Mouse (Mus musculus): Measurements from ENCODE around the gene Zbtb49. TPM values are rescaled to one million over a fixed set of nuclear protein-coding genes. Genes with fewer than 3 reads are reported as not detected.

The Zbtb49 gene
- polyA plus RNA-seq, 1 experiment from 2014 or later: 11.4 TPM

- 82% methylated on average over 7 of the region's 7 CpGs for WGBS
Measured at GRCm38 (mm10) chr5:38205303-38205726, 14.9 kb downstream of the Zbtb49 start.

GRCm38 (mm10) chr5:38199686-38200085 lies 20.6 kb downstream of the Zbtb49 start:
- Histone ChIP-seq H3K4me1 (ENCODE audit: control insufficient read depth, insufficient read depth, low read length) (no peaks in the 10 kb centered on the region), H3K9me3 (replicated peaks; ENCODE audit: control insufficient read depth, low read length) (no peaks in the 10 kb centered on the region), H3K27ac (ENCODE audit: low read length) (no peak overlapping the region), H3K36me3 (ENCODE audit: control insufficient read depth, insufficient read depth, low read length) (peaks cover 14% of the 10 kb centered on the region; the same call in 1 of the 2 replicates), H3K27me3 (ENCODE audit: control insufficient read depth, insufficient read depth, low read length) (no peaks in the 10 kb centered on the region), H3K4me2 (ENCODE audit: low read depth, low read length) (no peak overlapping the region), H3K9ac (ENCODE audit: low read length) (no peak overlapping the region), H3K4me3 (replicated peaks; ENCODE audit: low read length) (no peak overlapping the region)
- 88% methylated on average over 2 of the region's 2 CpGs for WGBS
- ATAC-seq (ENCODE audit: insufficient read depth, low FRiP score): no peak

More at GRCm38 (mm10) chr5:38205303-38205726, 14.9 kb downstream of the Zbtb49 start:
- Histone ChIP-seq H3K36me3 (ENCODE audit: control insufficient read depth, insufficient read depth, low read length) (peaks cover 14% of the 10 kb centered on the region; the same call in 1 of the 2 replicates), H3K27me3 (ENCODE audit: control insufficient read depth, insufficient read depth, low read length) (no peaks in the 10 kb centered on the region), H3K4me1 (ENCODE audit: control insufficient read depth, insufficient read depth, low read length) (peaks cover 2% of the 10 kb centered on the region; the same call in 1 of the 2 replicates), H3K9ac (ENCODE audit: low read length) (no peak overlapping the region), H3K4me3 (replicated peaks; ENCODE audit: low read length) (no peak overlapping the region), H3K27ac (ENCODE audit: low read length) (no peak overlapping the region), H3K4me2 (ENCODE audit: low read depth, low read length) (no peak overlapping the region), H3K9me3 (replicated peaks; ENCODE audit: control insufficient read depth, low read length) (no peaks in the 10 kb centered on the region)
- ATAC-seq (ENCODE audit: insufficient read depth, low FRiP score): no peak

- Histone ChIP-seq H3K36me3 (ENCODE audit: control insufficient read depth, insufficient read depth, low read length) (no peaks in the 10 kb centered on the region), H3K4me3 (replicated peaks; ENCODE audit: low read length) (no peak overlapping the region), H3K4me2 (ENCODE audit: low read depth, low read length) (no peak overlapping the region), H3K27me3 (ENCODE audit: control insufficient read depth, insufficient read depth, low read length) (no peaks in the 10 kb centered on the region), H3K4me1 (ENCODE audit: control insufficient read depth, insufficient read depth, low read length) (no peaks in the 10 kb centered on the region), H3K9me3 (replicated peaks; ENCODE audit: control insufficient read depth, low read length) (no peaks in the 10 kb centered on the region), H3K27ac (ENCODE audit: low read length) (no peak overlapping the region), H3K9ac (ENCODE audit: low read length) (no peak overlapping the region)
- ATAC-seq (ENCODE audit: insufficient read depth, low FRiP score): 0 out of 2 replicates have a peak, but pooled peaks have one; percentile 31
- 15% methylated on average over 7 of the region's 7 CpGs for WGBS
Measured at GRCm38 (mm10) chr5:38197482-38197823, 22.8 kb downstream of the Zbtb49 start.

DNA sequence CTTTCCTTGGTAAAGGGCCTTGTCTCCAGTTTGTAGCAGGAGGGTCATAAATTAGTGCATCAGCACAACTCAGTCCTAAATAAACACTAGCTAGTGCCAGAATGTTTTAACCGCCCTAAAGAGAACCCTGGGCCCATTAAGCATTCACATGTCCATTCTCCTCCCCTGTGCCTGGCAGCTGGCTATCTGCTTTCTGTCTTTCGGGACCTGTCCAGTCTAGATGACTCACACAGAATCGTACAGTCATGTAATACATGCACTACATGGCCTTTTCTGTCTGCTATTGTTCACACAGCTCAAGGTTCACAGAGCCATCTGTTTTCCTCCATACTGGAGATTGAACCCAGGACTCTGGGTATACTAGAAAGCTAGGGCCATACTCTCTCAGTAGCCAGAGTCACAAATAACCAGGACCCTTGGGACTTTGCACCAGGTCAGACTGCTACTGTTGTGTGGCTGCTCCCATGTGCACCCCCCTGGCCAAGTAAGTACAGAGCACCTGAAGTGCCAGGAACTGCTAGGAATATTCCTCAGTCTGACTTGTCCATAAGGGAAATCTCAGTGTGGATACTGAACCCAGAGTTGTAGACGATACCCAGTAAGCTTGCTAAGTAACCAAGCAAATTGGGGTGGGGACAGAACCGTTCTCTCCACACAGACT lies 23.3 kb downstream of the Zbtb49 start:
- H3K9me3 ChIP-seq (replicated peaks; ENCODE audit: control insufficient read depth, low read length): no peaks in the 10 kb centered on the region
- H3K4me2 ChIP-seq (ENCODE audit: low read depth, low read length): no peak overlapping the region
- no peaks in the 10 kb centered on the region for H3K27me3 ChIP-seq (ENCODE audit: control insufficient read depth, insufficient read depth, low read length)
- no peaks in the 10 kb centered on the region for H3K36me3 ChIP-seq (ENCODE audit: control insufficient read depth, insufficient read depth, low read length)
- H3K27ac ChIP-seq (ENCODE audit: low read length): no peak overlapping the region
- ATAC-seq (ENCODE audit: insufficient read depth, low FRiP score): no peak
- no peak overlapping the region; the same call in 1 of the 2 replicates for H3K9ac ChIP-seq (ENCODE audit: low read length)
- WGBS: 61% methylated on average over 5 of the region's 5 CpGs
- H3K4me1 ChIP-seq (ENCODE audit: control insufficient read depth, insufficient read depth, low read length): no peaks in the 10 kb centered on the region
- H3K4me3 ChIP-seq (replicated peaks; ENCODE audit: low read length): no peak overlapping the region

GRCm38 (mm10) chr5:38195941-38196340 lies 24.3 kb downstream of the Zbtb49 start:
- no peaks in the 10 kb centered on the region for H3K9me3 ChIP-seq (replicated peaks; ENCODE audit: control insufficient read depth, low read length)

DNA sequence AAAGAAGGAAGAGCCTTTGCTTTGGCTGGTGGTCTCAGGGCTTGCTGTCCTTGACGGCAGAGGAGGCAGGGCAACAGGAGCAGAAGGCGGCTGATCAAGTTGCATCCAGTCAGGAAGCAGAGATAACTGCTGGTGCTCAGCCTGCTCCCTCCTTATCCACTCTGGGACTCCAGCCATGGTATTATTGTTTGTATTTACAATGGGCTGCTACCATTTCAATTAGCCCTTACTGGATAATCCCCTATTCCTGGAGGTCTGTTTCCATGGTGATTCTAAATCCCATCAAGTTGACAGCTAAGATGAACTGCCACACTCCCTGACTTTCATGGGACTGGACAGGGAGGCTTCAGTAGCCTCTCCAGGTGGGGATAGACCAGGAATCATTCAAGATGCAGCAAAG lies 25.3 kb downstream of the Zbtb49 start:
- no peak overlapping the region for H3K9ac ChIP-seq (ENCODE audit: low read length)
- H3K4me1 ChIP-seq (ENCODE audit: control insufficient read depth, insufficient read depth, low read length): no peaks in the 10 kb centered on the region
- H3K36me3 ChIP-seq (ENCODE audit: control insufficient read depth, insufficient read depth, low read length): no peaks in the 10 kb centered on the region
- H3K27ac ChIP-seq (ENCODE audit: low read length): no peak overlapping the region
- H3K27me3 ChIP-seq (ENCODE audit: control insufficient read depth, insufficient read depth, low read length): no peaks in the 10 kb centered on the region; the same call in 1 of the 2 replicates
- ATAC-seq (ENCODE audit: insufficient read depth, low FRiP score): no peak
- WGBS: 35% methylated on average over 2 of the region's 2 CpGs
- no peak overlapping the region for H3K4me3 ChIP-seq (replicated peaks; ENCODE audit: low read length)
- no peaks in the 10 kb centered on the region for H3K9me3 ChIP-seq (replicated peaks; ENCODE audit: control insufficient read depth, low read length)
- H3K4me2 ChIP-seq (ENCODE audit: low read depth, low read length): no peak overlapping the region

More at GRCm38 (mm10) chr5:38195941-38196340, 24.3 kb downstream of the Zbtb49 start:
- Histone ChIP-seq H3K27me3 (ENCODE audit: control insufficient read depth, insufficient read depth, low read length) (no peaks in the 10 kb centered on the region), H3K36me3 (ENCODE audit: control insufficient read depth, insufficient read depth, low read length) (no peaks in the 10 kb centered on the region), H3K4me1 (ENCODE audit: control insufficient read depth, insufficient read depth, low read length) (no peaks in the 10 kb centered on the region), H3K4me2 (ENCODE audit: low read depth, low read length) (no peak overlapping the region), H3K27ac (ENCODE audit: low read length) (no peak overlapping the region), H3K9ac (ENCODE audit: low read length) (no peak overlapping the region), H3K4me3 (replicated peaks; ENCODE audit: low read length) (no peak overlapping the region)
- no peak for ATAC-seq (ENCODE audit: insufficient read depth, low FRiP score)

- Histone ChIP-seq H3K36me3 (ENCODE audit: control insufficient read depth, insufficient read depth, low read length) (no peaks in the 10 kb centered on the region), H3K4me2 (ENCODE audit: low read depth, low read length) (no peak overlapping the region), H3K27me3 (ENCODE audit: control insufficient read depth, insufficient read depth, low read length) (no peaks in the 10 kb centered on the region; the same call in 1 of the 2 replicates), H3K9ac (ENCODE audit: low read length) (no peak overlapping the region), H3K4me1 (ENCODE audit: control insufficient read depth, insufficient read depth, low read length) (no peaks in the 10 kb centered on the region), H3K4me3 (replicated peaks; ENCODE audit: low read length) (no peak overlapping the region), H3K27ac (ENCODE audit: low read length) (no peak overlapping the region), H3K9me3 (replicated peaks; ENCODE audit: control insufficient read depth, low read length) (no peaks in the 10 kb centered on the region)
- no peak for ATAC-seq (ENCODE audit: insufficient read depth, low FRiP score)
- 88% methylated on average over 3 of the region's 3 CpGs for WGBS
Measured at GRCm38 (mm10) chr5:38190907-38191306, 29.4 kb downstream of the Zbtb49 start.

DNA sequence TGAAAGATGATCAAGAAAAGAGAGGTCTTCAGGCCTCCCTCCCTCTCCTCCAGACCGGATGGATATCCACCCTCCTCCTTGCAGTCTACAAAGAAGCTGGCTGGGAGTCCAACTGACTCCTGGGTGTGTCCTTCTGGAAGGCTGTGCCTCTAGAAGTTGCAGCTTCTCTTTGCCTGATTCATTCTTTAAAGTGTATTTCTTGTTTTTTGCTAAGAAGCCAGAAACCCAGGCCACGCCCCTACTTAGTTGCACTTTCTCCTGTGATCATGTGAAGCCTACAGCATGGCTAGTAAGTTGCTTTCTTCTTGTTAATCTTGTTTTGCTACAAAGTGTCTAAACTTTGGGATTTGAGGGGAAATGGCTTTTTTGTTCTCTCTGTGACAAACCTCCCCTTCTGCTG lies 33.3 kb downstream of the Zbtb49 start:
- Histone ChIP-seq H3K4me2 (ENCODE audit: low read depth, low read length) (no peak overlapping the region), H3K4me1 (ENCODE audit: control insufficient read depth, insufficient read depth, low read length) (no peaks in the 10 kb centered on the region), H3K36me3 (ENCODE audit: control insufficient read depth, insufficient read depth, low read length) (no peaks in the 10 kb centered on the region), H3K9me3 (replicated peaks; ENCODE audit: control insufficient read depth, low read length) (no peaks in the 10 kb centered on the region), H3K9ac (ENCODE audit: low read length) (no peak overlapping the region), H3K27me3 (ENCODE audit: control insufficient read depth, insufficient read depth, low read length) (no peaks in the 10 kb centered on the region; the same call in 1 of the 2 replicates), H3K4me3 (replicated peaks; ENCODE audit: low read length) (no peak overlapping the region), H3K27ac (ENCODE audit: low read length) (no peak overlapping the region)
- ATAC-seq (ENCODE audit: insufficient read depth, low FRiP score): no peak
- 82% methylated on average over 2 of the region's 2 CpGs for WGBS

GRCm38 (mm10) chr5:38184688-38185285 lies 35.5 kb downstream of the Zbtb49 start:
- no peak for ATAC-seq (ENCODE audit: insufficient read depth, low FRiP score)
- Histone ChIP-seq H3K4me2 (ENCODE audit: low read depth, low read length) (no peak overlapping the region), H3K4me1 (ENCODE audit: control insufficient read depth, insufficient read depth, low read length) (no peaks in the 10 kb centered on the region), H3K9ac (ENCODE audit: low read length) (no peak overlapping the region), H3K4me3 (replicated peaks; ENCODE audit: low read length) (no peak overlapping the region), H3K36me3 (ENCODE audit: control insufficient read depth, insufficient read depth, low read length) (no peaks in the 10 kb centered on the region), H3K27ac (ENCODE audit: low read length) (no peak overlapping the region), H3K27me3 (ENCODE audit: control insufficient read depth, insufficient read depth, low read length) (no peaks in the 10 kb centered on the region), H3K9me3 (replicated peaks; ENCODE audit: control insufficient read depth, low read length) (no peaks in the 10 kb centered on the region)
- WGBS: 77% methylated on average over 6 of the region's 6 CpGs

All from stomach, embryonic 16.5 days (tissue).